Mouse (Mus musculus) regulatory T cell (primary cell): ENCODE data around the gene Tnrc6a.

Source experiments
- in situ Hi-C: fragments of 300-600 bp; cut with MboI, MseI; formaldehyde crosslinking; loops from one replicate; pipeline ENCODE4 v1.15.1; 2025; ENCODE audit warnings: high pct_unique_total_duplicates

Gene Tnrc6a

DNA sequence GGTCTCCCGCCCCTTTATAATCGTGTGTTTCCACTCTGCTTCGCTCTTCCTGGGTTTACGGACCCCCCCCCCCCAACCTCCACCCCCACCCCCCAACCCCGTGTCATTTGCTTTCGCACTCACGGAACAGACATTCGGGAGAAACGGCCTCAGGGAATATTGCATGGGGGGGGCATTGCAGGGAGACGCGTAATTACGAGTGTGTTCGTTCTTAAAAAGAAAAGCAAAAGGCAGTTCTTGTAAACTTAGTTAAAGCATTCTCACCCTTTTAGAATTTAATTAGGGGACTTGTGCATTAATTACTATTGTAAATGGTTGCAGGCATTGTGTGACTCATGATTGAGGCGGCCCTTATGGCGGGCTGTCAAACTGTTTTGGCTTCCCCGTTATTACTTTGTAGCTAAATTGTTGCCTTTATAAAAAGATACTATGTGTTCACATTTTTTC, 1.1 kb downstream of the Tnrc6a start:
- in situ Hi-C loops, result no loop called here

DNA sequence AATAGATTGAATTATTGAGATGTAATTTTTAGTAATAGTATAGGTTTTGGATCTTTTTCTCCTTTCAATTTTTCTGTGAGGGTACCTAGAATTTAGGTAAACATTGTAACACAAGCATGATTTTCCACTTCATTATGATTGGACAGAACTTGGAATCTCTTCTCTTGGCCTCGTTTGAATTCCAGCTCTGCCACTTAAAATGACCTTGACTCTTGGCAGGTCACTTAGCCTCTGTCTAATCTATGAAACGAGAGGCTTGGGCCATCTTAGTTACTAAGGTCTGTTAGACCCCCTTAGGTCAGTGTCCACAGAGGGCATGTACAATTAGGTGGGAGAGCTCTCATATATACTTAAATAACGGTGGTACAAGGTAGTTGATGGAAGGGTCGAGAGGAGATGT, 2.4 kb downstream of the Tnrc6a start:
- in situ Hi-C loops, result no loop called here

DNA sequence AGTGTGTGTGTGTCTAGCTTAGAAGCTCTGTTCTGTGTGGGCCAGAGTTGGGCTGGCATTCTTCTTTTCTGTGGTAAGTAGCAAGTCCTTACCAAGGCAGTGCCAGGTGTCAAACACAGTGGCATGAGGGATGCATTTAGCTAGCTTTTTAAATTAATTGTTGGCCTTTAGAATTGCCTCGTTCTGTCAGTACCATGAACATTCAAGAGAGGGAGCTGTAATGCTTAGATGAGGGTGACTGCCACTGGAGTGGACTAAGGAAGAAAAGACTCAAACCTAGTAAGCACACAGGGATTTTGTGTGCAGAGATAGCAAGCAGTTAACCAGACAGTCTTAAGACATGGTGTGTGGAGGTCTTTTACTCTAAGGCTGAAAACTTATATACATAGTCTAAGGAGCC, 3.6 kb downstream of the Tnrc6a start:
- in situ Hi-C loops, result no loop called here

DNA sequence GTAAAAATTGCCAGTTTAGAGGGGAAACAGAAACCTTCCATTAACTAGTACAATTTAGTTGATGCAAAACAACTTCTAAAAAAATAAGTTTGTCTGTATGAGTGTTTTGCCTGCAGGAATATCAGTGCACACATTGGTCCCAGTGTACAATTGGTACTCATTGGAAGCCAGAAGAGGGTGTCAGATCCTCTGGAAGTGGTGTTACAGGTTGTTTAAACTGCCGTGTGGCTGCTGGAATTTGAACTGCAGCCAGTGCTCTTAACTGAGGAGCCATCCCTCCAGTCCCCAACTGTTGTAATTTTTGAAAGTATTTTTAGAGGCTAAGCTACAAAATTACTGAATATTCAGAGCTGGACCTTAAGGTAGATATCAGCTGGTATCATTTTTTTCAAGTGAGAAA, 4.3 kb downstream of the Tnrc6a start:
- in situ Hi-C loops, result no loop called here

DNA sequence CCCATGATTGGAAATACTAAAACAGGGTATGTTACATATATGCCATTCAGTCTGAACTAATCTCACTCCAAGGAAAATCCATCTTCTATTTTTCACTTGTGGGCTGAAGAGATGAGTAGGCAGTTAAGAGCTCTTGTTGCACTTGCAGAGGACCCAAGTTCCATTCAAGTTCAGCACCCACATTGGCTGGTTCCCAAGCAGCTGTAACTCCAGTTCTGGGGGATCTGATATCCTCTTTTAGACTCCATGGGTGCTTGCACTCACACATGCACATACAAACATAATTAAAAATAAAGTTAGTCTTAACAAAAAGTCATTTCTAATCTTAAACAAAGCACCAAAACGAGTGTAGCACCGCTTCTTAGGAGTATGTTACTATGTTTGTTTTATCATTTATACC, 5.4 kb downstream of the Tnrc6a start:
- in situ Hi-C loops, result no loop called here

DNA sequence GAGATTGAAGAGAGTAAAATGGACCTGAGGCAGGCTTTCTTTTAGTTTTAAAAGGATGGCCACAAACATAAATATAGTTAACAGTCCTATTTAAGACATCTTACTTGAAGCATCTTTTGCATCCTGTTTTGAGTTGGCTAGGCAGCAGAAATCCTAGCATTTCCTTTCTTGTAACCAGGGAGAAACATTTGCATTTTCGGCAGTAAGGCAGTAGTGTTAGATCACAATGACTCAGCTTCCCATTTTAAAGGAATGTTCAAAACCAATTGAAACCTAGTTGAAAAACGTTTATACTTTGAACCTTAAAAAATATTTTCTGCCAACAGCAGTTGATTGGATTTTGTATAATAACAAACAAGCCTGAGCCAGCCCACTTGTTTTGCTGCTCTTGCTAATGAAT, 6.5 kb downstream of the Tnrc6a start:
- in situ Hi-C loops, result no loop called here

DNA sequence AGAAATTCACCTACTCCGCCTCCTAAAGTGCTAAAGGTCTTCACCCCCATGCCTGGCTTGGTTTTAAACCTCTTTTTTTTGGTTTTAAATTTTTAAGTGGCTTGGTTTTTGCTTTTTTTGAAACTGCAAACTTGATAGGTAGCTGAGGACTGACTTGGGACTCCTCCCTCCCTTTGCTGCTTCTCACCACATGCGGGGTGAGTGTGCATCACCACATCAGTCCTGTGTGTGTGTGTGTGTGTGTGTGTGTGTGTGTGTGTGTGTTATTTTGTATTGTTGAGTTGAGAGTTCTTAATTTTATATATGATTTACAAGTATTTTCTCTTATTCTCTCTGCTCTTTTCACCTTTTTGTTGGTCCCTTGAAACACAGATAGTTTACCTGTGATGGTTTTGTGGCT, 8.7 kb downstream of the Tnrc6a start:
- in situ Hi-C loops, result no loop called here

DNA sequence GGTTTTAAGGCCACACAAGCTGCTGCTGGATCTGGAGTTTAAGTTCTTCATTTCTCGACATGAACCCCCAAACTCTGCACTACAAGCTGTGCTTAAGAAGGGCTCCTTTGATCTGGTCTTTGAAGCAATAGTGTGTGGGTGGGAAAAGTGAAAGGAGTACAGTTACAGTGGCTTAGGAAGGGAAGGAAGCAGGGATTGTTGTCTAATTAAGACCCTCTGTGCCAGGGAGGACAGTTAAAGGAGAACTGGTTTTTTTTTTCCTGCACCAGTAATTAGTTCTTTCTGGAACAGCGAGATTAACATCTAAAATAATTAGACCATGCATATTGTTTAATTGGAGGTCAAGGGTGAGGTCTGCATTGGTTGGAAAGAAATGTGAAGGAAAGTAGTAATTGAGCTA, 11.2 kb downstream of the Tnrc6a start:
- in situ Hi-C loops, result no loop called here

DNA sequence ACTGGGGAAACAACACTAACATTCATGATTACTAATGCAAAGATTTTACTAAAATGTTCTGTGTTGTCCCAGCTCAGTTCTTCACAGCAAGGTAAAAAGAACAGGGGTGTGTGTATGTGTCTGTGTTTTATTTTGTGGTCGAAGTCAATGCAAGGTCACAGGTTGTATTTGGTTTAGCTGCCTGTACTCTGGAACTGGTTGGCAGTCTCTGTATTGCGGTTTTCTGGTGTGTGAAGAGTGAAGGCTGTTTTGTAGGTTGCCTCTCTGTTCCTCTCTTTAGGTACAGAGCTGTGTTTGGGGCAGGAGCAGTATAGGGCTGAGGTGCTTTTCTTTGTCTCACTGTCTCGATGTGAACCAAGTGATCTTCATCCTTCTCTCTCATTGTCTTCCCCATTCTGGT, 12.0 kb downstream of the Tnrc6a start:
- in situ Hi-C loops, result no loop called here

DNA sequence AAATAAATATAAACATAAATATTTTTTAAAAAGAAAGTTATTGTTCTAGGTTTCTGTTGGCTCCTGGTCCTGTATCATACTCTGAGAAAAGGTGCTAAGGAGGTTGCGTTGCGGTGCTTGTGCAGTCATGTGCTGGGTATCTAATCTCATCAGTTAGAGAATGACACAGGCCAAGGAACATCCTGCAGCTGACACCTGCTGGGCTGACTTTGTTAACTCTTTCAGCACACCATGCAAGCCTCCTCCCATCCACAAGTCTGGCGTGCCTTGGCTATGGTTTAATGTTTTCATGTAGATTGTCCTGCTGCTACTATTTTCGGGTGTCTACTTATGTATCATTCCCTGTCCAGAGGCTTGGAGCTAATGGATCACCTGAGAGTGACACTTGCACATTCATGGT, 14.3 kb downstream of the Tnrc6a start:
- in situ Hi-C loops, result no loop called here

DNA sequence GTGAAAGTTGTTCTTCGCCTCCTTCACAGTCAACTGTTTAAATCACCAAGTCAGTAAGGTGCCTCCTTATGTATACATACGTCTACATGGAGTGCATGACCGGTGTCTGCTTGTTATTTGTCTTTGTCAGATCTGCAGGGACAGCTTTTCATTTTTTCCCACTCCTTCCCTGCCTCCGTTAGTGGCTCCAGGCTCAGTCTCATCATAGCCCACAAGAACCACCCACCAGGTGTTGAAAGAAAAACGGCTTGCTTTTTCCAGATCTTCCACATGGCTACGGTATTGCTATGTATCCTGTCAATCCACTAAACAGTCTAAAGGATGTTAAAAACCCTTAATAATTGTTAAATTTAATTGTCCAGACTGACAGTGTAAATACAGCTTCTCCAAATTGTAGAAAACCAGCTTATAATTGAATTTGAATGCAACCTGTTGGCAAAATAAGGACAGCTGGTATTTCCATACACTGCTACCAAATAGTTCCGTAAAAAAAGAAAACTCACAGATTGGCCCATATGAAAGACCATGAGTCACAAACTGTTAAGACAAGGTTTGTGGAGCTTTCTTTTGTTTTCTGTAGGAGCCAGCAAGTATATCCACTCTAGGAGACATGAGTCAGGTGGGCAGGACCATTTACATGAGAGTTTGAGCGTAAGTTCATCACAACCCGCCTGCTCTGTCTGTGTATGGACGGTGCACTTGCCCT, 22.6 kb downstream of the Tnrc6a start:
- in situ Hi-C loops, result loop anchor here (10.0 kb wide), 1 partner anchor 111 kb away; no protein-coding TSS in a partner anchor

DNA sequence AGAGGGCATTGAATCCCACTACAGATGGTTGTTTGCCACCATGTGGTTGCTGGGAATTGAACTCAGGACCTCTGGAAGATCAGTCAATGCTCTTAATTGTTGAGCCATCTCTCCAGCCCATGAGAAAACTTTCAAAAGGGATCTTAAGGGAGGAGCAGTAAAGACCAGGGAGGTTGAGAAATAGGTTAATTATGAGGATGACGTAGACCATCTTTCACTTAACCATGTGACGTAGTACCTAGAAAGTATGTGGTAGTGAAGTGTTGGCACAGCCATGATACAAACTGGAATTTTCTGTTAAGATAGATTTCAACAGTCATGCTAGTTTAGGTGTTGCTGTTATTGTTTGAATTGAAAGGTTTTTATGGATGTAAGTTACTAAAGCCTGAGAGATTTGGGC, 24.1 kb downstream of the Tnrc6a start:
- in situ Hi-C loops, result loop anchor here (10.0 kb wide), 1 partner anchor 113 kb away; no protein-coding TSS in a partner anchor

DNA sequence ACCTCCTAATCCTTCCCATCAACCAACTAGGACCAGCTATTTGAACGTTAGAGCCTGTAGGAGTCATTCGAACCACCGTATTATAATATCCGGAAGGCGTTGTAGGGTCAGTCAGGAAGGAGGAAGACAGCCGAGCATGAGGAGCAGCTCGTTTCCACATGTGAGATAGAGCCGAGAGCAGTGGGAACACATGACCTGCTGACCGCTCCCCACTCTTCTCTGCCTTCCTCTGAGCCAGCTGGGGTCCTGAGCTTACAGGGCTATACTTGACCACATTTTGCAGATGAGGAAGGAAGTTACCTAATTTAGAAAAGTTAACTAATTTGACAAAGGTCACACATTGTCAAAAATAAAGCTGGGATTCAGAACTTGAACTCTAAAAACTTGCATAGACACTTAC, 25.2 kb downstream of the Tnrc6a start:
- in situ Hi-C loops, result loop anchor here (10.0 kb wide), 1 partner anchor 114 kb away; no protein-coding TSS in a partner anchor

DNA sequence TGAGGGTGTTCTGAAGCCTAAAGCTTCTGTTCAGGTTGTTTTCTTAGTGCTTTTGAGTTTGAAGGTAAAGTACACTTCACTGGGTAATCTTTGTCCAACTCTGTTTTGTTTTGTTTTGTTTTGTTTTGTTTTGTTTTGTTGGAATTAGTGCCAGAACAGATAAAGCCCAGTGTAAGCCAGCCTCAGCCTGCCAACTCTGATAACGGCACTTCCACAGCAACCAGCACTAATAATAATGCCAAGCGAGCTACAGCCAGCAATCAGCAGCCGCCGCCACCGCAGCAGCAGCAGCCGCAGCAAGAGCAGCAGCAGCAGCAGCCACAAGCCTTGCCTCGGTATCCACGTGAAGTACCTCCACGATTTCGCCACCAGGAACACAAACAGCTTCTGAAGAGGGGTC, 38.7 kb downstream of the Tnrc6a start:
- in situ Hi-C loops, result no loop called here

DNA sequence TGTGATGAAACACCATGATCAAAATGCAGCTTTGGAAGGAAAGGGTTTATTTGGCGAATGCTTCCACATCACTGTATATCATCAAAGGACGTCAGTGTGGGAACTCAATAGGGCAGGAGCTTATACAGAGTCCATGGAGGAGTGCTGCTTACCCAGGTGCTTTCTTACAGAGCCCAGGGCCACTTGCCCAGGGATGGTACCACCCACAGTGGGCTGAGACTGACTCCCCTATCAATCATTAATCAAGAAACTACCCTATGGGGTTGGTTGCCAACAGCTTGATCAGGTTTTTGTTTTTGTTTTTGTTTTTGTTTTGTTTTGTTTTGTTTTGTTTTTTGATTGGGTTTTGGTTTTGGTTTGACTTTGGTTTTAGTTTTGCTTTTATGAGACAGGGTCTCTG, 43.8 kb downstream of the Tnrc6a start:
- in situ Hi-C loops, result no loop called here

DNA sequence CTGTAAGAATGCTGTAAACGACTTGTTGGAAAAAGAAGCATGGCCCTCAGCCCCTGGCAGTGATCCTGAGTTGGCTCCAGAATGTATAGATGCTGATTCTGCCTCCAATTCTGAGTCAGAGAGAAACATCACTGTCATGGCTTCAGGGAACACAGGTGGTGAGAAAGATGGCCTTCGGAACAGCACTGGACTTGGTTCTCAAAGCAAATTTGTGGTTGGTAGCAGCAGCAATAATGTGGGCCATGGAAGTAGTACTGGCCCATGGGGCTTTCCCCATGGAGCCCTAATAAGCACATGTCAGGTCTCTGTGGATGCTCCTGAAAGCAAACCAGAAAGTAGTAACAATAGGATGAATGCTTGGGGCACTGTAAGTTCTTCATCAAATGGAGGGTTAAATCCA, 45.9 kb downstream of the Tnrc6a start:
- in situ Hi-C loops, result no loop called here

DNA sequence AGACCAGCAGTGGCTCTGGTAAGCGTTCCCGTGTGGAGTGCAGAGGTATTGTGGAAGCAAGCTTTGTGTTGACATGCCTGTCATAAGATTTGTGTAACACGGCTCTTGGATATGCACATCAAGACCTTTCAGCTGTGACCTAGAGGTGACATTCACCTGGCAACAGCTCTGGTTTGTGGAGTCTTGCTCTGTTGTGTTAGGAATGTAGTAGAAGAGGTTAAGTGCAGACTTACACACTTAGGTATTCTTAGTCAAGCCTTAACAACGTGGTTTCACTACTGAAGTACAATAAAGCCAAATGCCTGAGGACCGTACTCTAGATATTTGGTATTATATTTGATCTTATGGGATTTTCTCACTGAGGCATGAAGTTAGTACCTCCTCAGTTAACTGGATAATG, 48.4 kb downstream of the Tnrc6a start:
- in situ Hi-C loops, result no loop called here

DNA sequence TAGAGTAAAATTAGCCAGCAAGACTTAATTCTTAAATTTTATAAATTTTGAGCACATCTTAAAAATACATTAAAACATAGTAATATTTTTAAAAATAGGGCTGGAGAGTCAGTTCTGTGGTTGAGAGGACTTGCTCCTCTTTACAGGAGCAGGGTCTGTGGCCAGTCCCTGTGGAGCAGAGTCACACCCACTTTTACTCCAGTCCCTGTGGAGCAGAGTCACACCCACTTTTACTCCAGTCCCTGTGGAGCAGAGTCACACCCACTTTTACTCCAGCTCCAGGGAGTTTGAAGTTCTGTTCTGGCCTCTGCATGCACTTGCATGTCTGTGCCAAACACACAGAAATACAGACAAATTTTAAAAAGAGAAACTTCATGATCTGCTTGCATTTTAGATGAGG, 53.5 kb downstream of the Tnrc6a start:
- in situ Hi-C loops, result no loop called here

DNA sequence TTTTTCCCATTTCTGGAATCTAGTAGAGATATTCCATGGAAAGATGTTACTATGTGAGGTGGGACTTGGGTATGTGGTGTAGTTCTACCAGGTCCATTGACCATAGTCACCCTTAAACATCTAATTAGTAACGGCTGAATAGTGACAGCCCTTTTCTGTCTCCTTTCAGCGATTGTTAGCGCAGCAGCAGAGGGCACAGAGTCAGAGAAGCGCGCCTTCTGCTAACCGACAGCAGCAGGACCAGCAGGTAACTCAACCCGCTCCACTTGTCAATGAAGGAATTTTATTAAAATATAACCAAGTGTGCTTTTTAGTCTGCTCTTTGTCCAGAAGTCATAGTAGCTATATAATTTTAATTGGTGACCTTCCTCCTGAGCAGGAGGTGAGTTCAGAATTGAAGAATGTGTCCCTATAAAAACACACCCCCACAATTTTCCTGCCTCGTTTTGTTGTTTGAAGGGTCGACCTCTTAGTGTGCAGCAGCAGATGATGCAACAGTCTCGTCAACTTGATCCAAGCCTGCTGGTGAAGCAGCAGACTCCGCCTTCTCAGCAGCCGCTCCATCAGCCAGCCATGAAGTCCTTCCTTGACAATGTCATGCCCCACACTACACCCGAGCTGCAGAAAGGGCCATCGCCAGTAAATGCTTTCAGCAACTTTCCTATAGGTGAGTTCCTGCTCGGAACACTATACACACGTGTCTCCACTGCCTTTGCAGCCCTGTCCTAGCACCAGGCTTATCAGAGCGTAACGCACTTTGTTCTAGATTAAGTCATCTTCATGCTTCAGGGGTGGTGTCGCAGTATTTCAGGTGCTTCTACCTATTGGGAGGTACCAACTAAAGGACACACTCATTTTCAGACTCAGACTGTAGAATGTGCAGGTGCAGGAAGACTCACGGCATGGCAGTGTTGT, 58.4 kb downstream of the Tnrc6a start:
- in situ Hi-C loops, result no loop called here

DNA sequence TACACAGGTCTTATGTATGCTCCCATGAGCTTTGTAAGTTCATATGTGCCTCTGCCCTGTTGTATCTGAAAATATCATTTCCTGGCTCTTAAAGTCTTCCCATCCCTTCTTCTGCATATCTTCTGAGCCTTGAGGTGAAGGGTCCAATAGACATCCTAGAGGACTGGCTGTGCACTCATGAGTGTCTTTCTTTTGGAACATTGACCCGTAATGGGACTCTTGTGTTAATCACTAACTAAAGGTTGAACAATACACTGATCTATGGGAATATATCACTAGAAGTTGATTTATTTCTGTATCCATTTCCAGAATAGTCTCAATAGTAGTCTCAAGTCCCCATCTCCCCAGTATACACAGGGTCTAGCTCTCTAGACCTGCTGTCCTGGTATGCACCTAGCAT, 61.2 kb downstream of the Tnrc6a start:
- in situ Hi-C loops, result no loop called here

DNA sequence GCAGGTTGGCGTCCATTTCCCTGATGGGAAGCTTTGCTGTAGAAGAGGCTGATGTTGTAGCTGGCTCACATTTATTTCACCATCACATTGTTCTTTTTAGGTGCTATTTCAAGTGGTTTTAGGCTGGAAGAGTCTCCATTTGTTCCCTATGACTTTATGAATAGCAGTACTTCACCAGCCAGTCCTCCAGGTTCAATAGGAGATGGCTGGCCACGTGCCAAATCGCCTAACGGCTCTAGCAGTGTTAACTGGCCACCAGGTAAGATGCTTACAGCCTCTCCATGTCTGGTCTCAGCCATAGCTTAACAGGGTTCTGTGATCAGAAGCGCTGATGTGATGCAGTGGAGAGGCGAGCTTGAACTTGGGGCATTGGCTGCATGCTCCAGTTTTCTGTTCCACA, 62.8 kb downstream of the Tnrc6a start:
- in situ Hi-C loops, result no loop called here

DNA sequence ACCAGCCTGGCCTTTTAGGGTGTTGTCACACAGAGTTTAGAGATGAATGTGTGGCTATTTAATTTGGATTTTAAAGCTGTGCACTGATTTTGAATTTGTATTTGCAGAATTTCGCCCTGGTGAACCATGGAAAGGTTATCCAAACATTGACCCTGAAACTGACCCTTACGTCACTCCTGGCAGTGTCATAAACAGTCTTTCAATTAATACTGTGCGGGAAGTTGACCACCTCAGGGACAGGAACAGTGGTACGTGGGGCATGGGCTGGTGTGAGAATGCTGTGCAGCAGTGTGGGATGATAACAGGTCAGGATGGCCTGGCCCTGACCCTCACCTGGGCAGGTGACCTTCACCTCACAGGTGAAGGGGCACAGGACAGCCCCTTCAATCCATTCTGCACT, 63.6 kb downstream of the Tnrc6a start:
- in situ Hi-C loops, result no loop called here

DNA sequence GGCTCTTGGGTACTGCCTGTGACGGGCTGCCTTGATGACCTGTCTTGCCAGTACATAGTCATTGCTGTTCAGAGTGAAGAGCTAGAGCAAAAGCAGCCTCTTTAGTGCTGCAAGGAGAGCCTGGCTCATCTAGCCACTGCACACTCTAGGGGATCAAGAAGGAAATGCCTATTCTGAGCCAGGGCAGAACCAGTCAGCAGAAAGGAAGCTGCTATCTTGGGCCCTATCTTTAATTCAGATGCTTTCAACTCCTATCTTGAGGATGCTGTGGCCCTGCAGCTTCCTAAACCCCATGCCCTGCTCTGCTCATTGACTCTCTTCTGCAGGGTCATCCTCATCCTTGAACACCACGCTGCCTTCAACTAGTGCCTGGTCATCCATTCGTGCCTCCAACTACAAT, 64.8 kb downstream of the Tnrc6a start:
- in situ Hi-C loops, result no loop called here
